Mouse (Mus musculus): ENCODE data around the gene Kif1c. TPM values are rescaled to one million over a fixed set of nuclear protein-coding genes. Genes with fewer than 3 reads are reported as not detected.
"Not testable (repeated sequence)": the region's sequence is repeated elsewhere in the genome, so short reads cannot be mapped to it uniquely, and the experiment has no call there.

Gene Kif1c
- total RNA-seq, 4 experiments from 2014 or later: 605 to 698 (median 679) TPM

DNA sequence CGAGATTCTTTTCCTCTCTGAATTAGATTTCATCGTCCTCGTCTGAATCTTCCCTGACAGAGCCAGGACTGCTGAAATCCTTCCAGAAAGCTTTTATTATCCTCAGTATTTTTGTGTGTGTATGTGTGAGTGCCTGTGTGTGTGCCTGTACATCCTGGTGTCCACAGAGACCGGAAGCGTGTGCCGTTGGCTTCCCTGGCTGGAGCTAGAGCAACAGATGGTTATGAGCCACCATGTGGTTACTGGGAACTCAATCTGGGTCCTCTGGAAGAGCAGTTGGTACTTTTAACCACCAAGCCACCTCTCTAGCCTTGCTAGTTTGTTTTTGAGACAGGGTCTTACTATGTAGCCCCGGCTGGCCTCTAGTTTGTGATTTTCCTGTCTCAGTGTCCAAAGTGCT, 41.8 kb downstream of the Kif1c start:
- no peak for DNase-seq (ENCODE audit: low spot score in 2 of 2)

DNA sequence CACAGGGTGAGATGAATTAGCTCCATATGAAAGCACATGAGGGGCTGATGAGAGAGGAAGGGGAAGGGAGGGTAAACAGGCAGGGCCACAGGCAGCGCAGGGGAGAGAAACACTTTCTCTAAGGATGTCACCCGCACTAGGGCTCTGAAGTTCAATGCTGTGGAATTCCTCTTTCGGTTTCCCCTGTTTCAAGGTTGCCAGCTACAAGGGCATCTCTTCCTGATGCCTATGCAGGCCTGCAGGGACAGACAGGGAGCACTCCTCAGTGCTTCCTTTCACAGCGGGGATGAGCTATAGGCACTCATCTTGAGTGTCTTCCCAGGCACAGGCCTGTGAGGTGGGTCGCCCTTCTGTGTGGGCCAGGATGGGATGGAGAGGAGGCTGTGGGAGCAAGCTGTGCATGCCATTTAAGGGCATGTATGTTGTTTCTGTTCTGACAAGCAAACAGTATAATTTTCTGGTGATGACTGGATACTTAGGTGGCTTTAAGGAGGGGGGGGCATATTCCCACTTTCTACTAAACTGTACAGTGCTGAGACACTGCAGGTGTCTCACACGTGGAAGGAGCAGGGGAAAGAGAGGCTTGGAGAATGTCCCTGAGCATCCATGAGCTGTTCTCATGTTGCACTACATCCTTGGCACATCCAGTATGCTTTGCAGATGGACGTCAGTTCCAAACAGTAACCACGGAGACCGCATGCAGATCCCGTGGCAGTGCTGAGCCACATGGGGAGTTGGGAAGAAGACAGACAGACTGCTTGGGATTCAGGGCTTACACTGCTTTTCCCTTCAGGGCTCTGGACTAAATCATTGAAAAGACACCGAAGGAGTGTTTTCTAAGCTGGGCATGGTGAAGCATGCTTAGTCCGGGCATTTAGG, 42.5 kb downstream of the Kif1c start:
- no peak for DNase-seq (ENCODE audit: low spot score in 2 of 2)

DNA sequence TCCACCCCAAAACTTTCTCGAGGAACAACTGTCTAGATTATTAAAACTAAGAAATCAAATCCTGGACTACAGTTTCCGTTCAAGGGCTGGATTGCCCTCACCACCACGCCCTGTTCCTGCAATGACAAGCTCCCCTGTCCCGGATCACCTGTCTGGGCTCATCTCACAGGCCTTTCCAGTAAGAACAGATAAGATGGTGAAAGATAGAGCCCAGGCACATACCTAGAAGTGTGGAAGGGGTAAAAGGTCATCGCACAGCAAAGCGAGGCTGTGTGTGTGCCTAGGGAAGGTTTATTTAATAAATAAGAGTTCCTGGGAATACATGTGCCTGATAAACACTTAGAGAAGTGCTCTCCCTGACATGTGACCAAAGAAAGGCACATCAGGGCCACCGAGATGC, 45.3 kb downstream of the Kif1c start:
- no peak for DNase-seq (ENCODE audit: low spot score in 2 of 2)

DNA sequence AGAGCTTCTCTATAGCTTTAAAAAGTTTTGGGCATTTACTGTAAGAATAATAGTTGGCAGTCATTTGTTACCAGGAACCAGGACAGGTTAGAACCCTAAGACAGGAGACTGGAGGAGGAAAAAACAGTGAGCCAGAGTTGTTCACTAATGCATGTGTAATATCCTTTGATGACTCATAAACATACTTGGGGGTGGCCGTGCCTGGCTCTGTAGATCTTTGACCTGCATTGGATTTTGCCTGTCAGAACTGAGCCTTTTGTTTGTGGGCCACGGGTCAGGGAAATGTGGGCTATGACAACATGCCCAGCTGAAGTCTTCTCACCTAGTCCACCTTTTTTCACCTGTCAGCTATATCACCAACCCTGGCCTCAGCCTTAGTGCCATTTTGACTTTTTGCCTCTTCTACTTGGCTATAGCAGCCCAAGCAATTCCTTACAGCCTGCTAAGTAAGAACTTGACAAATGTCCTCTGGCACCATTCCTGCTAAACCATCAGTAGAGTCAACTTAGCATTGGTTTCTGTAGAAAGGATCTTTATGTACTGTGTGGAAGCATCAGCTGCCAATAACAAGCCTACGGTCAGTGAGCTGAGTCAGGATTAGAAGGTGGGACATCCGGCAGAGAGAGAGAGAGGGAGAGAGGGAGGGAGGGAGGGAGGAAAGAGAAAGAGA, 47.7 kb downstream of the Kif1c start:
- DNase-seq (ENCODE audit: low spot score in 2 of 2): no peak

DNA sequence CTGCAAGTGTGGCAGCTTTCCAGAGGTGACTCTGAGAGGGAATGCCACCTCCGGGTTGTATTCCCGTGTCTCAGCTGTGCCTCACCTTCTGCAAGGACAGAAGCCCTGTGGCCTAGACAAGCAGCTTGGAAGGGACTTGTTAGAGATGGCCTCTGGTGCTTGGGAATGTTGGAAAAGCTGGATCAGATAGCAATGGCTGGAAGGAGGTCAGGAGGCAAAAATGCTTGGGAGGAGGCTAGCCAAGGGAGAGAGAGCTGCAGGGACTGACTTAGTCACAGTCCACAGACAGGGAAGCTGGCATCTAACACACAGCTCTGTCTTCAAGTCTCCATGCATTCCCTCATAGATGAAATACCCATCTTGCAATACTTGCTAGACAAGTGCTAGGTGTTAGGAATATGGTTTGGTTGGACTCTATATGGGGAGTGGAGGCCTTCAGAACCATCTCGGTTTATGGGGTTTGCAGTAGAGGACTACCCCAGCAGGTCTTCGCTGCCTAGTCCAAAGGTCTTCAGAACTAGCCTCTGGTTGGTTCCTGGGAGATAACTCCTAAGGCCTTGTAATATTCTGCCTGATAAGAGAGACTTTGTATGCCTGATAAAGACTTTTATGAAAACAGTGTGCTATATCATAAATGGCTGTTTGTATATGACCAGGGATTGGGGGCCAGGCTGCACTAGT, 52.1 kb downstream of the Kif1c start:
- no peak for DNase-seq (ENCODE audit: low spot score in 2 of 2)

DNA sequence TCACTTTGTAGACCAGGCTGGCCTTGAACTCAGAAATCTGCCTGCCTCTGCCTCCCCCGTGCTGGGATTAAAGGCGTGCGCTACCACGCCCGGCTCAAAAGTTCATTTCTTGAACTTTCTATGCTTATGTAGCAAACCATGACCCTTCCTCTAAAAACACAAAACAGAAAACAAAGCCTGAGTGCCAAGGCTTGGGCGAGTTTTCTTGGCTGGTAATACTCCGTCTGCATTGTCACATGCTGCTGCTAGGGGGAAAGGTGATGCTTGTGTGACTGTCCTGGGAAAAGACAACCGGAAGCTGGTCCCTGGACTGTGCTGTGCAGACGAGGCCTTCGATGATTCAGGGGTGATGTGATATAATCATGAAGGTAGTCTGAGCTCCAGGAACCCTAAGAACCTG, 52.8 kb downstream of the Kif1c start:
- DNase-seq (ENCODE audit: low spot score in 2 of 2): no peak

DNA sequence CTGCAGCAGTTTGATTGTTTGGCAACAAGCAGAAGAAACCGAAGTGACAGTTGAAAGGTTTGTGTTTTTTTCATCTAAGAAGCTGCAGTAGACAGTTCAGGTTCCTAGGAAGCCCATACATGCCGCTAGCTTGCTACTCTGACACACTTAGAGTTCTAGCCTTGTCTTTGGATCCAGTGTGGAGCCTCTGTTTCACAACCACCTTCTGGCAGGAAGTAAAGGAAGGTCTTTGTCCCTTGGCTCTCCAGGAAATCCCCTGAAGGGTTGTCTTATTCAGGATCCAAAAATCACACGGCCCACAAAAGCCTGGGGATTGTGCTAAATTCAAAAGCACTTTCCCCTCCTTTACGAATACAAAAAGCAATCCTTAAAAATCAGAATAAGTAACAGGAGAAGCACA, 54.1 kb downstream of the Kif1c start:
- no peak for DNase-seq (ENCODE audit: low spot score in 2 of 2)

DNA sequence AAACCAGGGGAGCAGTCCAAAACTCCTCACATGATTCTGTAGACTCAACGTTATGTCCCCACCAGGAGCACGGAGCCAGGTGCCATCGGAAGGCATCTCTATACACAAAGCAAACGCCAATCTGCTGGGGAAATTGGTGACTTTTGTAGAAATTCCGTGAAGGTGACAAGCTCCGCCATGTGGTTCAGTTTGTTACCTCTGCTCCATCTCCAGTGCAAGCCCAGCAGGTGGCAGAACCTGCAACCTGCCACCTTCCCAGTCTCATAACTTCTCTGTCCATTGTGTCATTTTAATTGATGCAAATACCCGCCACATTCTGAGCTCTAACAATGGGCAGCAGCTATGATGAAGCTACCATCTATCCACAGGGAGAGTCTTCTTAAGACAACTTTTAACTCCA, 54.6 kb downstream of the Kif1c start:
- no peak for DNase-seq (ENCODE audit: low spot score in 2 of 2)

DNA sequence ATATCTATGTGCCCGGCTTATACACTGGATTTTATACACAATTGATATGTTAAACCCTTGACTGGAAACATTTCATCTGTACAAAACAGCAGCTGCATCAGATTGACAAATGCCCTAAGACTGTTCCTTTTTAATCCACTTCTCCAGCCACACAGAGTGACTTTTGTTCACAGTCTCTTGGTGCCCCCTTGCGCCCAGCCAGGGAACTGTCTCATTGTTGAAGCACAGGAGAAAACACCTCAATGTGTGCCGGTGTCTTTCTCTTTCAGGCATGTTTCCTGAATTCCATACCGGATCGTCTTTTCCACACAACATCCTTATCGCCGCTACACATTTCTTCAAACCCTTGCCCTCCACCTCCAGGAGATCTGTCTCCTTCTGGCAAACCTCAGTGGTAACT, 55.3 kb downstream of the Kif1c start:
- DNase-seq (ENCODE audit: low spot score in 2 of 2): peak; percentile 52 to 55

DNA sequence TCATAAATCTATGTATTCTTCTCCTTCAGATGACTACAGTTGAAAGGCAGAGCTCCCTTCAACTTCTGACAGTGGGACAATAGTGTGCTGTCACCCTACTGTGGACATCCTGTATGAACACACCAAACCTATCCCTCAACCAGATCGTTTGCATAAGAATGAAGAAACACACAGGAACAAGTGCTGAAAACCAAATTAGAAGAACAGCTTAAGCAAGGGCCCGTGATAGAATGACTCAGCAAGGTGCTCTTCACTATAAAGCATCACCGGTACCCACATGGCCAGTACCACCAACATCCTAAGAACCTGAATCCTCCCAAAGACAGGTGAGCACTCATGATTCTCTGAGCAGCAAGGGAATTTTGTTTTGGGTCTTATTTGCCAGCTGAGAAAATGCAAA, 60.1 kb downstream of the Kif1c start:
- not testable (repeated sequence) for DNase-seq (ENCODE audit: low spot score in 2 of 2)

DNA sequence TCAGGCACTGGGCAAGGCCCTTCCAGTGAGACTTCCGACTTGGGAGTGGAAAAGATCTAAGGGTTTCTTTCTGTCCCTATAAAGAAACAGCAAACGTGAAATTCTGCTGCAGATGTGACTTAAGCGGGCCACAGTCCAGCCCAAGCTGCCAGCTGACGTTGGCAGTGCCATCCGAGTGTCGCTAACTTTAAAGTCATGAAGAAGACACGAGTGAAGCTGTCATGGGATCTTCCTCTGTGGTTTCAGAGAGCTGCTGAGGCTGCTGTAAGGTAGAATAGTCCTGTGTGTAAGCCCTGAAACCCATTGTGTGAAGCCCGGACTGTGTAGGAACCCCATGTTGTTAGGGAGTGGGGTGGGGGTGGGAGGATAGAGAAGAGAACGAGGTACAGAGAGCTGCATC, 62.3 kb downstream of the Kif1c start:
- DNase-seq (ENCODE audit: low spot score in 2 of 2): no peak

DNA sequence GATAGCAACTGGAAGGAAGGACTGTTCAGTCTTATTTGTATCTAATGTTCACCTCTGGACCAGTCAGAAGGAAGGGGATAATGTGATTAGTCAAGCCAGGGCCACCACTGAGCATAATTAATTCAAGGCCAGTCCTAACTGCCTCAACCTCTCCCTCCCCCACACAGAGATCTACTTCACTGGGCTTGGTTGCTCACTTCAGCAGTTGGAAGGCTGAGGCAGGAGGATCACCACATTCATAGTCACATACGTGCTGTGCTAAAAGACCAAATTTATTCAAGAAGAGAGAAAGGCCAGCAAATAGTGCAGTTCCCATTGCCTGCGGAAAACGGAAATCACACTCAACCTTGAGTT, 63.2 kb downstream of the Kif1c start:
- no peak for DNase-seq (ENCODE audit: low spot score in 2 of 2)

DNA sequence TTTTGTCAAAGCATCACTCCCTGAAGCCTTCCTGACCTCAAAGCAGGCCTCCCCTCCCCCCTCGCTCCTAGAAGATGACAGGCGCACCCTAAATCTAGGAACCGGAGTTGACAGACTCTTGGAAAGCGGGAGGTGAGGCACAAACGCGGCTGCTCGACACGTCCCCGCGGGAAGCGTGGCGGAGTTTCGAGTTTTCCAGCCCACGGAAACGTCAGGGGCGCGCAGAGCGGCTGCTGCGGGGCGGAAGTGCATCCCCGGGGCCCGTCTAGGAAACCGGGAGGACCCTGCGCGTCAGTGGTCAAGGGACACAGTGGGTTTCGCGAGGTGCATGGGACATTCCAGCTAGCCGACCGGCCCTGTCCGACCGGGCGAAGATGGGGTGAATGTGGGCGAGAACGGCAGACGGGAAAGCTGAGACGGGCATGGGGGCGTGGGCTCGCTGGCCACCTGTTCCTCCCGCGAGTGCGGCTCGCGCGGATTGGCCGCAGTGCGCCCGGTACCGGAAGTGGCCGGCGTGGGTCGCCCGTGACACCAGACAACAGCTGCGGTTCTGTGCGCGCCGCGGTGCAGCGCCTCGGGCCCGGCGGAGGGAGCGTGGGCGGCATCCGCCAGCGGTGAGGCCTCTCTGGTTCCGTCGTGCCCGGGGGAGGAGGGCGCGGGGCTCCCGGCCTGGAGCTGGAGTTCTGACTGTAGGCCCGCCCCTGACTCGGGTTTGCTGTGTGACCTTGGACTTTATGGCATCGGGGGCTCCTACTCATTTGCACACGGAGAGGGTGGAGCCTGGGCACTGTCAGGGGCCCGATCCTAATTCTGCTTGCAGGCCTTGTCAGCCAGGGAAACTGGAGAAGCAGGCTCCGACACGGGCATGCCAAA, 63.8 kb downstream of the Kif1c start, which contains the start of gene Zfp3:
Zfp3 (plus strand) TSS at position 274 of the 873 bp plus-strand sequence.
- DNase-seq (ENCODE audit: low spot score in 2 of 2): peak; percentile 70 to 81

DNA sequence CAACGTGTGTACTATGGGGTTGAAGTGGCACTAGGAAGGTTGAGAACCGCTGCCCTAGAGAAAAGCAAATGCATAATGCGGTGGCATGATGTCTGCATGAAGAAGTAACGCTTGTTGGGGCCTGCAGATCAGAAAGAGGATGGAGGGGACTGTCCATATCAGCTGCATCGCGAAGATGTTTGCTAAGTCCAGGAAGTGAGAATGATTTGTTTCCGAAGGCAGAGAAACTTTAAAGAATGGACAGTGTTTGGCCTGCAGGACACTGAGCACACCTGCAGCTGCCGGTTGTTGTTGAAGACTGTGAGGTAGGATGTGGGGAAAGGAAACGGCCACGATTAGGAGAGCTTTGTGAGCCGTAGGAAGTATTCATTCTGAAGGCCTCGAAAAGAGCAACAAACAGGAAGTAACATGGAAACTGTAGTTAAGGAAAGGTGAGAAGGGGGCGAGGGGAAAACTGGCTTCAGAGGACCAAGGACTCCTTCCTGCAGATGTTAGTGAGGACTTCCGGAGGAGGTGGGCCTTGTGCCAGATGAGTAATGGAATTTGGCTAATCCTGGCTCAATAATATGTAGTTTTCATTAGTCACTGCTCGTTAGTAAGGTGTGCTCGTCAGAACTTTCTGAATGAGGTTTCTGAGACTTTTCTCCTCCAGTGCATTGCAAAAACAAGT, 65.6 kb downstream of the Kif1c start:
- DNase-seq (ENCODE audit: low spot score in 2 of 2): no peak

DNA sequence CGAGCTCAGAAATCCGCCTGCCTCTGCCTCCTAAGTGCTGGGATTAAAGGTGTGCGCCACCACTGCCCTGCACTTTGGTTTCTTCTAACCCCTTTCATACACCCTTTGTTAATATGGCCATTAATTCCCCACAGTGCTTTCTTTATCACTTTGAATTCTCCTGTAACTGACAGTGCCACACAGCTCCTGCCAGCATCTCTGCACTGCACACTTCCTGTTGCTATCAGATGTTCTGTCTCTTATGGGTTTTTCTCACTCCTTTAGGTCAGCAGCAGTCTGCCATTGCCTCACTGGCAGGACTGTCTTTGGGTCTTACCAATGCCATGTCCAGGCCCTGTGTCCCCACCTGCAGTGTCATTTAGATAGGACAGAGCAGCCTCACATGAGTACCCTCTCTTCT, 70.5 kb downstream of the Kif1c start:
- no peak for DNase-seq (ENCODE audit: low spot score in 2 of 2)

DNA sequence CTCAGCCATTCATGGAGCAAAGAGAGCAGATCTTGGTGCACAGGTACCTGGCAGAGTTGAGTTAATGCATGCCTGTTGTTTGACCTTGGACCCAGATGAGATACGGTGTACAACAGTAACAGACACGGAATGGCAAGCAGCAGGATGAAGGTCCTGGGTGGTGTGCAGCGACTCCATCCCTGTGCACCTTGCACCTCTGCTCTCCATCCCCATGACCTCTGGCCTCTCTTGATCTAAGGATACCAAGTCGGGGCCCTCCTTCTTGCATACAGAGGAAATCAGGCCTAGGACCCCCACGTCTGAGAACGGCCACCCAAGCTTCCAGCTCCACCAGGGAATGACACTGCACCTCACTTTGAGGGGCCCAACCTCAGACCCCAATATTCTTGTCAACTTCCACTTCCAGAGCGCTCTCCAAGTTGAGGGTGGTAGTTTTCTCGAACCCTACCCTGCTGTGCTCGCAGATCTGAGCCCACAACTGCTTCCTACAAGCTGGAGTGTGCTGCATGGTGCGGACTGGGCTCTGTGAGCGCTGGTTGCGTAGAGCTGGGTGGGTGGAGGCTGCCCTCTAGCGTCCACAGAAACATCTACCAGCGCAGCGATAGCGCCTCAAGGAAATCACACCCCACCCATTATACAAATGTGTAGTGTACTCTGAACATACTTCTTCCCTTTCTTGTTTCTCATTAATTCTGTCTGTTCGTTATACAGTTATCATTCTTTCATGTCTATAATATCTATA, 76.7 kb downstream of the Kif1c start:
- peak; percentile 18 to 52 for DNase-seq (ENCODE audit: low spot score in 2 of 2)

DNA sequence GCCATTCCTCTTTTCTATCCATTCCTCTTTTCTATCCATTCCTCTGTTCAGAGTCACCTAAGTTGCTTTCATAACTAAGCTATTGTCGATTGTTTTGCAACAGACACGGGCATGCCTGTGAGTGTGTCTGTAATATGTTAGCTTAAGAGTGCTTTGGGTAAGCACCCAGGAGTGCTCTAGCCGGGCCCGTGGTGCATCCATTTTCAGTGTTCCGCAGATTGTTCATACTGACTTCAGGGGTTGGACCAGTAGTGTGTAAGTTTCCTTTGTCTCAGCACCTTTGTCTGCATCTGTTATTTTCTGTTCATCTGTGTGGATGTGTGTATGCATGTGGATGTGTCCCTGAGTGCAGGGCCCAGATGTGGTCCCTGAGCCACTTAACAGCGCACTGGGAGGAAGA, 77.3 kb downstream of the Kif1c start:
- no peak for DNase-seq (ENCODE audit: low spot score in 2 of 2)

DNA sequence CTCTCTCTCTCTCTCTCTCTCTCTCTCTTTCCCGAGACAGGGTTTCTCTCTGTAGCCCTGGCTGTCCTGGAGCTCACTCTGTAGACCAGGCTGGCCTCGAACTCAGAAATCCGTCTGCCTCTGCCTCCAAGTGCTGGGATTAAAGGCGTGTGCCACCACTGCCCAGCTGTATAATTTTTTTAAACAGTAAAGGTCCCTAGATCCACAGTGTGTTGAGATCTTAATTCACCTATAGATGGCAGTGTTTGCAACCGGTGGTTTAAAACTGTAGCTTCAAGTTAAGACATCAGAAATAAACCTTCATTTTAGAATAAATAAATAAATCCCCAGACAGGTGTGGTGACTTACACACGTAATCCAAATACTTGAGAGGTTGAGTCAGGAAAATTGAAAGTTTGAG, 77.7 kb downstream of the Kif1c start:
- DNase-seq (ENCODE audit: low spot score in 2 of 2): not testable (repeated sequence)
